Mouse (Mus musculus) olfactory bulb, adult 2 months (tissue): ENCODE results near the gene B3gat1.

ENCODE experiments used
- CTCF ChIP-seq: fragments of 200-500 bp; IDR thresholded peaks from 2 replicates; pipeline ENCODE4 v1.5.1; 2012; ENCODE audit warnings: low read depth, mild to moderate bottlenecking, low read length, moderate library complexity; ENCODE audit not compliant: insufficient read depth
- POLR2A ChIP-seq: fragments of 200-500 bp; IDR thresholded peaks from 2 replicates; pipeline ENCODE4 v1.6.1; 2012; ENCODE audit warnings: mild to moderate bottlenecking, low read depth, low read length, moderate library complexity; ENCODE audit not compliant: insufficient read depth

DNA sequence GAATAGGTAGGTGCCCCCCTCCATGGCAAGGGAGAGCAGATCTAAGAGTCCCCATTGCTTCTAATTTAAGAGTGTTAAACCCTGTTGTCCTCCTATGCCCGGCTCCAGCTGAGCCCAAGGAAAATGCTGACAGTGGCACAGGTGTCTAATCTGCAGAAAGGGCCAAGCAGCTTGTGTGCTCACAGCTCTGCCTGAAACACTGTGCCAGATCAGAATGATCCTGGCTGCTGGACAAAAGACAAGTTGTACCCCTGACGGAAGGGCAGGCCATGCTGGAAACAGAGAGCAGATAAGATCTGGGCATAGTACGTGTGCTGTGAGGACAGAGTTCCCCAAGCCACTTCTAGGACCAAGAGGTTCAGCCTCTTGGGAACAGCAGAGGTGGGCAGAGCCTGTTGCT lies 59.3 kb downstream of the B3gat1 start:
- TF ChIP-seq CTCF (no peak), POLR2A (no peak)
